Mouse (Mus musculus): ENCODE measurements around the gene Tymp. TPM values are rescaled to one million over a fixed set of nuclear protein-coding genes. Genes with fewer than 3 reads are reported as not detected.

Gene Tymp
- 2.2 and 3.0 TPM in 2 replicates for polyA plus RNA-seq (2014; fragmentation: Nextera tagmentation; extraction: Ambion mirVana)

GRCm38 (mm10) chr15:89376957-89377356 is at the start of gene Tymp:
TSS of gene Tymp (minus strand) at chr15:89377039.
- Histone ChIP-seq H3K36me3 (replicated peaks; ENCODE audit: control insufficient read depth, insufficient read depth) (peaks cover 4% of the 10 kb centered on the region), H3K4me1 (replicated peaks; ENCODE audit: control insufficient read depth, insufficient read depth, low read length) (peaks cover 20% of the 10 kb centered on the region), H3K4me3 (replicated peaks; ENCODE audit: low read length) (no peak within 1 kb of the TSS), H3K9ac (no peak within 1 kb of the TSS), H3K27ac (no peak within 1 kb of the TSS), H3K9me3 (ENCODE audit: control insufficient read depth, low read length) (no peaks in the 10 kb centered on the region), H3K27me3 (ENCODE audit: control insufficient read depth, insufficient read depth, low read length) (peaks cover 55% of the 10 kb centered on the region), H3K4me2 (replicated peaks) (no peak within 1 kb of the TSS)
- DNase-seq (ENCODE audit: low spot score) (no peak), ATAC-seq (ENCODE audit: low FRiP score) (no peak)
- WGBS = 24% methylated on average over 16 of the region's 16 CpGs

GRCm38 (mm10) chr15:89425711-89426121 is 48.9 kb upstream of the Tymp start, which contains the start of gene Cpt1b:
TSS of gene Cpt1b (minus strand) at chr15:89425863.
- WGBS = 47% methylated on average over 6 of the region's 6 CpGs
- no peak within 1 kb of the TSS for H3K27ac ChIP-seq
- H3K4me3 ChIP-seq (replicated peaks; ENCODE audit: low read length) = no peak within 1 kb of the TSS
- H3K27me3 ChIP-seq (ENCODE audit: control insufficient read depth, insufficient read depth, low read length) = no peaks in the 10 kb centered on the region
- no peak within 1 kb of the TSS for H3K9ac ChIP-seq
- no peak for DNase-seq (ENCODE audit: low spot score)
- no peak for ATAC-seq (ENCODE audit: low FRiP score)
- H3K36me3 ChIP-seq (replicated peaks; ENCODE audit: control insufficient read depth, insufficient read depth) = peaks cover 46% of the 10 kb centered on the region
- no peak within 1 kb of the TSS for H3K4me2 ChIP-seq (replicated peaks)
- H3K9me3 ChIP-seq (ENCODE audit: control insufficient read depth, low read length) = no peaks in the 10 kb centered on the region
- peaks cover 9% of the 10 kb centered on the region for H3K4me1 ChIP-seq (replicated peaks; ENCODE audit: control insufficient read depth, insufficient read depth, low read length)

GRCm38 (mm10) chr15:89424621-89425020 is 47.8 kb upstream of the Tymp start:
- WGBS = 80% methylated on average over 8 of the region's 8 CpGs
- H3K4me1 ChIP-seq (replicated peaks; ENCODE audit: control insufficient read depth, insufficient read depth, low read length) = peaks cover 9% of the 10 kb centered on the region
- no peak overlapping the region for H3K4me3 ChIP-seq (replicated peaks; ENCODE audit: low read length)
- no peak for DNase-seq (ENCODE audit: low spot score)
- H3K4me2 ChIP-seq (replicated peaks) = no peak overlapping the region
- H3K27ac ChIP-seq = no peak overlapping the region
- ATAC-seq (ENCODE audit: low FRiP score) = no peak
- peaks cover 57% of the 10 kb centered on the region for H3K36me3 ChIP-seq (replicated peaks; ENCODE audit: control insufficient read depth, insufficient read depth)
- H3K27me3 ChIP-seq (ENCODE audit: control insufficient read depth, insufficient read depth, low read length) = no peaks in the 10 kb centered on the region
- no peaks in the 10 kb centered on the region for H3K9me3 ChIP-seq (ENCODE audit: control insufficient read depth, low read length)
- H3K9ac ChIP-seq = no peak overlapping the region

- H3K9ac ChIP-seq = no peak overlapping the region
- DNase-seq (ENCODE audit: low spot score) = no peak
- H3K27ac ChIP-seq = no peak overlapping the region
- no peaks in the 10 kb centered on the region for H3K4me1 ChIP-seq (replicated peaks; ENCODE audit: control insufficient read depth, insufficient read depth, low read length)
- no peak overlapping the region for H3K4me3 ChIP-seq (replicated peaks; ENCODE audit: low read length)
- ATAC-seq (ENCODE audit: low FRiP score) = no peak
- WGBS = 91% methylated on average over 9 of the region's 9 CpGs
- peaks cover 68% of the 10 kb centered on the region for H3K36me3 ChIP-seq (replicated peaks; ENCODE audit: control insufficient read depth, insufficient read depth)
- H3K27me3 ChIP-seq (ENCODE audit: control insufficient read depth, insufficient read depth, low read length) = no peaks in the 10 kb centered on the region
- H3K9me3 ChIP-seq (ENCODE audit: control insufficient read depth, low read length) = no peaks in the 10 kb centered on the region
- no peak overlapping the region for H3K4me2 ChIP-seq (replicated peaks)
Measured at GRCm38 (mm10) chr15:89421938-89422337, 45.1 kb upstream of the Tymp start.

DNA sequence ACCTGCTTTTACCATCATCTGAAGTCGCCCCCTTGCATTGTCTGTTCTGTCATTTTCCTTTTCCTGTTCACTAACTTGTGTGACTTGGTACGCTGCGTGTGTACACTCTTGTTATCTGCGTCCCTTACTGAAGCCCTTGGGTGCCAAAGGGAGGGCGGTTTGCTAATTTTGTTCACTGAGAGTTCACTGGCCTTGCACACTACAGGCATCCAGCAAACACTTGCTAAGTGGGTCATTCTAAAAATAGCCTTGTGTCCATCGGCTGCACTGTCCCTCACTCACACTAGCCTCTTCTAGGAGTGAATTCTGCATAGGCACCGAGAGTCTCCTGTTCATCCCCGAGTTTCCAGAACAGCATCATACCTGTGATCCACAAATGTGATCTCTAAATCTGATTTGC is 38.4 kb upstream of the Tymp start:
- no peak for ATAC-seq (ENCODE audit: low FRiP score)
- 89% methylated on average over 8 of the region's 8 CpGs for WGBS
- no peak overlapping the region for H3K4me3 ChIP-seq (replicated peaks; ENCODE audit: low read length)
- H3K4me1 ChIP-seq (replicated peaks; ENCODE audit: control insufficient read depth, insufficient read depth, low read length) = no peaks in the 10 kb centered on the region
- DNase-seq (ENCODE audit: low spot score) = no peak
- no peaks in the 10 kb centered on the region for H3K9me3 ChIP-seq (ENCODE audit: control insufficient read depth, low read length)
- H3K27ac ChIP-seq = no peak overlapping the region
- no peaks in the 10 kb centered on the region for H3K27me3 ChIP-seq (ENCODE audit: control insufficient read depth, insufficient read depth, low read length)
- no peak overlapping the region for H3K9ac ChIP-seq
- no peak overlapping the region for H3K4me2 ChIP-seq (replicated peaks)
- H3K36me3 ChIP-seq (replicated peaks; ENCODE audit: control insufficient read depth, insufficient read depth) = peaks cover 35% of the 10 kb centered on the region

DNA sequence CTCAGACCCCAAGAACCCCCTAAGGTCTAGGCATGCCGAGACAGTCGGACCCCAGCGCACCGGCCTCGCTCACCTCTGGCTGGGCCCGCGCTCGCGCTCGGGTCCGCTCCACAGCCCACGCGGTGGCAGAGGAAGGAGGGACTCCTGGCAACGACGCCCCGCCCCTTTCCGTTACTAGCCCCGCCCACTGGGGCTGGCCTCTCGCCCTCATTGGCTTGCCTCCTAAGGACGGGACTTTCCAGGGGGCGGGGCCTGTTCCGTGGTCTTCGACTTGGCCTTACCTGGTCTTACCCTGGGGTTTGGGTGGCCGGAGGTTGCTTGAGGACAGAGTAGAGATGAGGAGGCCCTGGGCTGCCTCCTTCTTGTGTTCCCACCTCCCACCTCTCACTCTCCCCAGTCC is 33.3 kb upstream of the Tymp start, which contains the start of gene Syce3:
TSS of gene Syce3 (minus strand) at position 386 of the 400 bp plus-strand sequence.
- H3K4me1 ChIP-seq (replicated peaks; ENCODE audit: control insufficient read depth, insufficient read depth, low read length) = no peaks in the 10 kb centered on the region
- no peak within 1 kb of the TSS for H3K4me3 ChIP-seq (replicated peaks; ENCODE audit: low read length)
- DNase-seq (ENCODE audit: low spot score) (no peak), ATAC-seq (ENCODE audit: low FRiP score) (no peak)
- H3K9ac ChIP-seq = no peak within 1 kb of the TSS
- H3K4me2 ChIP-seq (replicated peaks) = no peak within 1 kb of the TSS
- peaks cover 12% of the 10 kb centered on the region; the same call in 1 of the 2 replicates for H3K9me3 ChIP-seq (ENCODE audit: control insufficient read depth, low read length)
- H3K36me3 ChIP-seq (replicated peaks; ENCODE audit: control insufficient read depth, insufficient read depth) = no peaks in the 10 kb centered on the region
- no peaks in the 10 kb centered on the region for H3K27me3 ChIP-seq (ENCODE audit: control insufficient read depth, insufficient read depth, low read length)
- 90% methylated on average over 24 of the region's 24 CpGs for WGBS
- H3K27ac ChIP-seq = no peak within 1 kb of the TSS

DNA sequence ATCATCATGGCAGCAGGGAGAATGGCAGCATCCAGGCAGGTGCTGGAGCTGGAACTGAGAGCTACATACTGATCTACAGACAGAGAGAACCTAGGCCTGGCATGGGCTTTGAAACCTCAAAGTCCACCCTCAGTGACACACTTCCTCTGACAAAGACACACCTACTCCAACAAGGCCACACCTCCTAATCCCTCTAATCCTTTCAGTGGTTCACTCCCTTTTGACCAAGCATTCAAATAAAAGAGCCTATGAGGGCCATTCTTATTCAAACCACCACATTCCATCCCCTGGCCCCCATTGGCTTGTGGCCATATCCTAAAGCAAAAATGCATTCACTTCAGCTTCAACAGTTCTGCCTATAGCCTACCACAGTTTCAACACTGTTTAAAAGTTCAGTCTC is 29.9 kb upstream of the Tymp start:
- Histone ChIP-seq H3K27ac (no peak overlapping the region), H3K4me1 (replicated peaks; ENCODE audit: control insufficient read depth, insufficient read depth, low read length) (no peaks in the 10 kb centered on the region), H3K27me3 (ENCODE audit: control insufficient read depth, insufficient read depth, low read length) (no peaks in the 10 kb centered on the region), H3K36me3 (replicated peaks; ENCODE audit: control insufficient read depth, insufficient read depth) (no peaks in the 10 kb centered on the region), H3K9me3 (ENCODE audit: control insufficient read depth, low read length) (peaks cover 12% of the 10 kb centered on the region; the same call in 1 of the 2 replicates), H3K4me2 (replicated peaks) (no peak overlapping the region), H3K4me3 (replicated peaks; ENCODE audit: low read length) (no peak overlapping the region), H3K9ac (no peak overlapping the region)
- ATAC-seq (ENCODE audit: low FRiP score) (no peak), DNase-seq (ENCODE audit: low spot score) (no peak)

GRCm38 (mm10) chr15:89404831-89405623 is 28.2 kb upstream of the Tymp start:
- H3K4me3 ChIP-seq (replicated peaks; ENCODE audit: low read length) = no peak overlapping the region
- no peaks in the 10 kb centered on the region for H3K36me3 ChIP-seq (replicated peaks; ENCODE audit: control insufficient read depth, insufficient read depth)
- no peak overlapping the region for H3K9ac ChIP-seq
- no peak overlapping the region for H3K27ac ChIP-seq
- H3K27me3 ChIP-seq (ENCODE audit: control insufficient read depth, insufficient read depth, low read length) = no peaks in the 10 kb centered on the region
- WGBS = 90% methylated on average over 10 of the region's 10 CpGs
- H3K4me1 ChIP-seq (replicated peaks; ENCODE audit: control insufficient read depth, insufficient read depth, low read length) = no peaks in the 10 kb centered on the region
- ATAC-seq (ENCODE audit: low FRiP score) = no peak
- DNase-seq (ENCODE audit: low spot score) = no peak
- peaks cover 12% of the 10 kb centered on the region; the same call in 1 of the 2 replicates for H3K9me3 ChIP-seq (ENCODE audit: control insufficient read depth, low read length)
- H3K4me2 ChIP-seq (replicated peaks) = no peak overlapping the region

- WGBS = 79% methylated on average over 1 of the region's 1 CpGs
- ATAC-seq (ENCODE audit: low FRiP score) (no peak), DNase-seq (ENCODE audit: low spot score) (no peak)
- H3K4me3 ChIP-seq (replicated peaks; ENCODE audit: low read length) = no peak overlapping the region
- no peaks in the 10 kb centered on the region for H3K4me1 ChIP-seq (replicated peaks; ENCODE audit: control insufficient read depth, insufficient read depth, low read length)
- H3K36me3 ChIP-seq (replicated peaks; ENCODE audit: control insufficient read depth, insufficient read depth) = no peaks in the 10 kb centered on the region
- no peak overlapping the region for H3K27ac ChIP-seq
- H3K4me2 ChIP-seq (replicated peaks) = no peak overlapping the region
- peaks cover 6% of the 10 kb centered on the region; the same call in 1 of the 2 replicates for H3K9me3 ChIP-seq (ENCODE audit: control insufficient read depth, low read length)
- no peak overlapping the region for H3K9ac ChIP-seq
- no peaks in the 10 kb centered on the region for H3K27me3 ChIP-seq (ENCODE audit: control insufficient read depth, insufficient read depth, low read length)
Measured at GRCm38 (mm10) chr15:89402471-89402870, 25.6 kb upstream of the Tymp start.

All from hindbrain, embryonic 14.5 days (tissue).